Mouse (Mus musculus) effector memory CD4-positive, alpha-beta T cell, adult 7 months (primary cell): ENCODE measurements around the gene Bicdl1. TPM values are rescaled to one million over a fixed set of nuclear protein-coding genes. Genes with fewer than 3 reads are reported as not detected.

Experiments
- polyA plus RNA-seq: library from polyadenylated mRNA; unstranded; fragments of 100-300 nt; shearing (Covaris generic); gene quantifications from one replicate; pipeline ENCODE4 v1.2.1, GENCODE M21; 2017

The Bicdl1 gene
- polyA plus RNA-seq = 64.4 TPM

GRCm38 (mm10) chr5:115731001-115731731 lies at the start of gene Bicdl1:
Gene Bicdl1, minus strand, starts transcription at chr5:115731621.

DNA sequence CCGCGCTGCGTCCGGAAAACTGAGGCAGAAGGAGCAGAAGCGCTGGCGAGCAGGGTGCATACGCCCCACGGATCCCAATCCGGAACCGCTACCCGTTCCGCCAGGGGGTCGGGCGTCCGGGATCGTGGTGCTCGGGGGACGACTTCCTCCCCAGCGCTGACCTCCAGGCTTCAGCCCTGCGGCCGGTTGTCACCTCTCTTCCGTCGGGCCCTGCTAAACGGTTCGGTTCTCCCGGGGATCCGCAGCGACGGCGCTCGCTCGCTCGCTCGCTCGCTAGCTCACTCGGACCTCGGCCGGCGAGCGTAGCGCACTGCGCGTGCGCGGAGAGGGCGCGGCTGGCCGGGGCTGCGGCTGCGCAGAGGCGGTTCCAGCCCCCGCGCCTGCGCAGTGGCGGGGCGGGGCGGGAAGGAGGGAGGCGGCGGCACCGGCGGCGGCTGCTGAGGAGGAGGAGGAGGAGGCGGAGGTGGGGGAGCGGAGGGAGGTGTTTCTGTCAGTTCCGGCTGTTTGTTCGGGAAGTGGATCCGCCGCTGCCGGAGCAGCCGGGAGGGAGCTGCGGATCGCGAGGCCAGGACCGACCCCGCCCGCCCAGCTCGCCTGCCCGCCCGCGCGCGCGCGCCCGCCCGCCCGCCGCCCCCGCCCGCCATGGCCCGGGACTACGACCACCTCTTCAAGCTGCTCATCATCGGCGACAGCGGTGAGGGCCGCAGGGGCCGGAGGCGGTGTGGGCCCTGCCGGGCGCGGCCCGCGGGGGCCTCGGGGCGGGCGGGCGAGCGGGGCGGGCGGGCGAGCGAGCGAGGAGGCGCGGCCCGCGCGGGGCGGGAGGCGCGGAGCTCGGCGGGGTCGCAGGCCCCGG lies 99.7 kb downstream of the Bicdl1 start, which contains the start of gene Rab35:
Gene Rab35, plus strand, starts transcription at position 404 of the 853 bp plus-strand sequence.

Other genes with a start within 250 kb of the Bicdl1 start
- gene Sirt4, start 246.9 kb downstream of the Bicdl1 start, polyA plus RNA-seq = 14.3 TPM
- gene Pxn, start 224.9 kb downstream of the Bicdl1 start, polyA plus RNA-seq = 64.8 TPM
- gene Rplp0, start 172.2 kb downstream of the Bicdl1 start, polyA plus RNA-seq = 2,084 TPM
- gene Gcn1l1, start 166.4 kb downstream of the Bicdl1 start, polyA plus RNA-seq = 51.8 TPM
- gene Rab35, start 99.7 kb downstream of the Bicdl1 start, polyA plus RNA-seq = 15.8 TPM
- 4.7 TPM for gene Cit, start 113.7 kb upstream of the Bicdl1 start, polyA plus RNA-seq